Mouse (Mus musculus): ENCODE measurements around the gene Orm2. TPM values are rescaled to one million over a fixed set of nuclear protein-coding genes. Genes with fewer than 3 reads are reported as not detected.

Orm2 gene
- polyA plus RNA-seq, 1 experiment from 2014 or later: not detected

- H3K4me1 ChIP-seq (ENCODE audit: control insufficient read depth, insufficient read depth, low read length): peaks cover 32% of the 10 kb centered on the region
- 4% methylated on average over 8 of the region's 8 CpGs for WGBS
- H3K9ac ChIP-seq (ENCODE audit: low read depth, low read length): no peak overlapping the region
Observed at GRCm38 (mm10) chr4:63408649-63409048, 46.4 kb downstream of the Orm2 start.

GRCm38 (mm10) chr4:63409317-63409907 is 47.2 kb downstream of the Orm2 start:
- under 1% methylated on average over 18 of the region's 18 CpGs for WGBS
- peaks cover 25% of the 10 kb centered on the region for H3K4me1 ChIP-seq (ENCODE audit: control insufficient read depth, insufficient read depth, low read length)
- ATAC-seq: no peak

More at GRCm38 (mm10) chr4:63408649-63409048, 46.4 kb downstream of the Orm2 start:
- peak overlapping the region; percentile 100 for H3K4me2 ChIP-seq (ENCODE audit: low read length)
- peak overlapping the region; percentile 59; the same call in 1 of the 2 replicates for H3K4me3 ChIP-seq (ENCODE audit: low read depth, low read length)
- no peaks in the 10 kb centered on the region for H3K27me3 ChIP-seq (ENCODE audit: control insufficient read depth, insufficient read depth, low read depth, low read length)
- 0 out of 2 replicates have a peak overlapping the region, but pooled peaks have one; percentile 43 for H3K27ac ChIP-seq (ENCODE audit: low read length)
- no peaks in the 10 kb centered on the region for H3K9me3 ChIP-seq (replicated peaks; ENCODE audit: control insufficient read depth, low read length, poor library complexity, severe bottlenecking)
- H3K36me3 ChIP-seq (ENCODE audit: control insufficient read depth, insufficient read depth, low read length): no peaks in the 10 kb centered on the region
- ATAC-seq: peak; percentile 52

GRCm38 (mm10) chr4:63409908-63410582 is 47.8 kb downstream of the Orm2 start:
- ATAC-seq: peak; percentile 73
- no peaks in the 10 kb centered on the region for H3K27me3 ChIP-seq (ENCODE audit: control insufficient read depth, insufficient read depth, low read depth, low read length)
- WGBS: under 1% methylated on average over 39 of the region's 39 CpGs

More at GRCm38 (mm10) chr4:63409317-63409907, 47.2 kb downstream of the Orm2 start:
- H3K36me3 ChIP-seq (ENCODE audit: control insufficient read depth, insufficient read depth, low read length): no peaks in the 10 kb centered on the region
- peak overlapping the region; percentile 73 for H3K9ac ChIP-seq (ENCODE audit: low read depth, low read length)
- no peaks in the 10 kb centered on the region for H3K27me3 ChIP-seq (ENCODE audit: control insufficient read depth, insufficient read depth, low read depth, low read length)
- H3K27ac ChIP-seq (ENCODE audit: low read length): peak overlapping the region; percentile 63
- H3K4me3 ChIP-seq (ENCODE audit: low read depth, low read length): peak overlapping the region; percentile 59
- H3K4me2 ChIP-seq (ENCODE audit: low read length): peak overlapping the region; percentile 100
- no peaks in the 10 kb centered on the region for H3K9me3 ChIP-seq (replicated peaks; ENCODE audit: control insufficient read depth, low read length, poor library complexity, severe bottlenecking)

GRCm38 (mm10) chr4:63410583-63410934 is 48.3 kb downstream of the Orm2 start:
- ATAC-seq: peak; percentile 93
- Histone ChIP-seq H3K27me3 (ENCODE audit: control insufficient read depth, insufficient read depth, low read depth, low read length) (no peaks in the 10 kb centered on the region), H3K4me3 (ENCODE audit: low read depth, low read length) (peak overlapping the region; percentile 59), H3K4me2 (ENCODE audit: low read length) (peak overlapping the region; percentile 100), H3K36me3 (ENCODE audit: control insufficient read depth, insufficient read depth, low read length) (no peaks in the 10 kb centered on the region), H3K9ac (ENCODE audit: low read depth, low read length) (peak overlapping the region; percentile 73), H3K4me1 (ENCODE audit: control insufficient read depth, insufficient read depth, low read length) (peaks cover 18% of the 10 kb centered on the region), H3K9me3 (replicated peaks; ENCODE audit: control insufficient read depth, low read length, poor library complexity, severe bottlenecking) (no peaks in the 10 kb centered on the region), H3K27ac (ENCODE audit: low read length) (peak overlapping the region; percentile 49; the same call in 1 of the 2 replicates)
- WGBS: under 1% methylated on average over 19 of the region's 19 CpGs

More at GRCm38 (mm10) chr4:63409908-63410582, 47.8 kb downstream of the Orm2 start:
- peak overlapping the region; percentile 73 for H3K9ac ChIP-seq (ENCODE audit: low read depth, low read length)
- peak overlapping the region; percentile 63 for H3K27ac ChIP-seq (ENCODE audit: low read length)
- H3K36me3 ChIP-seq (ENCODE audit: control insufficient read depth, insufficient read depth, low read length): no peaks in the 10 kb centered on the region
- no peaks in the 10 kb centered on the region for H3K9me3 ChIP-seq (replicated peaks; ENCODE audit: control insufficient read depth, low read length, poor library complexity, severe bottlenecking)
- peak overlapping the region; percentile 59 for H3K4me3 ChIP-seq (ENCODE audit: low read depth, low read length)
- peaks cover 22% of the 10 kb centered on the region for H3K4me1 ChIP-seq (ENCODE audit: control insufficient read depth, insufficient read depth, low read length)
- peak overlapping the region; percentile 100 for H3K4me2 ChIP-seq (ENCODE audit: low read length)

GRCm38 (mm10) chr4:63411222-63411621 is 49.0 kb downstream of the Orm2 start:
- peaks cover 18% of the 10 kb centered on the region for H3K4me1 ChIP-seq (ENCODE audit: control insufficient read depth, insufficient read depth, low read length)
- H3K27me3 ChIP-seq (ENCODE audit: control insufficient read depth, insufficient read depth, low read depth, low read length): no peaks in the 10 kb centered on the region
- no peaks in the 10 kb centered on the region for H3K36me3 ChIP-seq (ENCODE audit: control insufficient read depth, insufficient read depth, low read length)
- no peak overlapping the region for H3K9ac ChIP-seq (ENCODE audit: low read depth, low read length)
- H3K27ac ChIP-seq (ENCODE audit: low read length): no peak overlapping the region
- peak overlapping the region; percentile 100 for H3K4me2 ChIP-seq (ENCODE audit: low read length)
- H3K4me3 ChIP-seq (ENCODE audit: low read depth, low read length): no peak overlapping the region; the same call in 1 of the 2 replicates
- WGBS: 63% methylated on average over 5 of the region's 5 CpGs
- ATAC-seq: no peak
- H3K9me3 ChIP-seq (replicated peaks; ENCODE audit: control insufficient read depth, low read length, poor library complexity, severe bottlenecking): no peaks in the 10 kb centered on the region

GRCm38 (mm10) chr4:63414951-63415350 is 52.7 kb downstream of the Orm2 start:
- Histone ChIP-seq H3K36me3 (ENCODE audit: control insufficient read depth, insufficient read depth, low read length) (no peaks in the 10 kb centered on the region), H3K4me1 (ENCODE audit: control insufficient read depth, insufficient read depth, low read length) (peaks cover 5% of the 10 kb centered on the region; the same call in 1 of the 2 replicates), H3K27ac (ENCODE audit: low read length) (no peak overlapping the region), H3K4me3 (ENCODE audit: low read depth, low read length) (no peak overlapping the region), H3K27me3 (ENCODE audit: control insufficient read depth, insufficient read depth, low read depth, low read length) (no peaks in the 10 kb centered on the region), H3K9ac (ENCODE audit: low read depth, low read length) (no peak overlapping the region), H3K4me2 (ENCODE audit: low read length) (no peak overlapping the region), H3K9me3 (replicated peaks; ENCODE audit: control insufficient read depth, low read length, poor library complexity, severe bottlenecking) (no peaks in the 10 kb centered on the region)
- ATAC-seq: no peak
- 78% methylated on average over 5 of the region's 5 CpGs for WGBS

Other genes with a start within 250 kb of the Orm2 start
- gene Ambp, start 207.7 kb upstream of the Orm2 start, polyA plus RNA-seq (2015; fragmentation: Nextera tagmentation; extraction: Ambion mirVana): not detected in 2 replicates
- 0.06 and 0.09 TPM in 2 replicates for gene Kif12, start 190.3 kb upstream of the Orm2 start, polyA plus RNA-seq (2015; fragmentation: Nextera tagmentation; extraction: Ambion mirVana)
- gene Col27a1, start 148.4 kb upstream of the Orm2 start, polyA plus RNA-seq (2015; fragmentation: Nextera tagmentation; extraction: Ambion mirVana): 1.6 TPM in 2 replicates
- not detected in 2 replicates for gene Orm1, start 17.9 kb upstream of the Orm2 start, polyA plus RNA-seq (2015; fragmentation: Nextera tagmentation; extraction: Ambion mirVana)
- not detected in 2 replicates for gene Orm3, start 6.3 kb upstream of the Orm2 start, polyA plus RNA-seq (2015; fragmentation: Nextera tagmentation; extraction: Ambion mirVana)
- gene Akna, start 40.9 kb downstream of the Orm2 start, polyA plus RNA-seq (2015; fragmentation: Nextera tagmentation; extraction: Ambion mirVana): 5.3 and 6.0 TPM in 2 replicates
- 4.5 and 4.9 TPM in 2 replicates for gene Whrn, start 133.5 kb downstream of the Orm2 start, polyA plus RNA-seq (2015; fragmentation: Nextera tagmentation; extraction: Ambion mirVana)
- 414 and 443 TPM in 2 replicates for gene Atp6v1g1, start 182.3 kb downstream of the Orm2 start, polyA plus RNA-seq (2015; fragmentation: Nextera tagmentation; extraction: Ambion mirVana)
- 3.8 and 4.5 TPM in 2 replicates for gene Tmem268, start 196.3 kb downstream of the Orm2 start, polyA plus RNA-seq (2015; fragmentation: Nextera tagmentation; extraction: Ambion mirVana)
- not detected in 2 replicates for gene Gm11213, start 242.8 kb downstream of the Orm2 start, polyA plus RNA-seq (2015; fragmentation: Nextera tagmentation; extraction: Ambion mirVana)

Data from midbrain, embryonic 16.5 days (tissue).